Mouse (Mus musculus) MEL (cell line): ENCODE results near the gene 1500009C09Rik. TPM values are rescaled to one million over a fixed set of nuclear protein-coding genes. Genes with fewer than 3 reads are reported as not detected.

ENCODE experiments used
- DNase-seq: peaks from one replicate; pipeline ENCODE4 v3.0.0; 2011; ENCODE audit warnings: low read depth, low spot score
- H3K27ac ChIP-seq: 2 replicates; pipeline ENCODE4 v1.5.1; 2012; ENCODE audit warnings: low read depth, mild to moderate bottlenecking, control low read depth, low read length, moderate library complexity; ENCODE audit not compliant: control insufficient read depth
- H3K27me3 ChIP-seq, 2 experiments: fragments of 150-350 bp in 1 of 2; sonication (generic) in 1 of 2; 2 replicates each; pipeline ENCODE4 v1.6.1; 2012; ENCODE audit warnings: low read length in 2 of 2, mild to moderate bottlenecking in 2 of 2, improper control_type of control experiment in 1 of 2, moderate library complexity in 1 of 2; ENCODE audit not compliant: insufficient read depth in 2 of 2, control insufficient read depth in 1 of 2
- H3K36me3 ChIP-seq, 2 experiments: 2 replicates each; pipeline ENCODE4 v1.6.1; 2012 to 2014; ENCODE audit warnings: low read length in 2 of 2, improper control_type of control experiment in 1 of 2, inconsistent platforms in 1 of 2, mild to moderate bottlenecking in 1 of 2; ENCODE audit not compliant: insufficient read depth in 2 of 2, control insufficient read depth in 1 of 2
- H3K4me1 ChIP-seq, 2 experiments: fragments of 150-350 bp in 1 of 2; sonication (generic) in 1 of 2; 2 replicates each; pipeline ENCODE4 v1.6.1; 2012; ENCODE audit warnings: low read length in 2 of 2, improper control_type of control experiment in 1 of 2, mild to moderate bottlenecking in 1 of 2; ENCODE audit not compliant: insufficient read depth in 2 of 2, control insufficient read depth in 1 of 2
- H3K4me3 ChIP-seq, 2 experiments: fragments of 150-350 bp in 1 of 2; sonication (generic) in 1 of 2; 2 replicates each; pipeline ENCODE4 v1.5.1; 2012; ENCODE audit warnings: low read depth in 2 of 2, low read length in 2 of 2, mild to moderate bottlenecking in 2 of 2, moderate library complexity in 2 of 2, control low read depth in 1 of 2, improper control_type of control experiment in 1 of 2; ENCODE audit not compliant: control insufficient read depth in 1 of 2, insufficient read depth in 1 of 2
- H3K79me2 ChIP-seq: 2 replicates; pipeline ENCODE4 v1.6.1; 2012; ENCODE audit warnings: mild to moderate bottlenecking, low read length, moderate library complexity; ENCODE audit not compliant: control insufficient read depth, poor library complexity, insufficient read depth
- H3K9ac ChIP-seq: 2 replicates; pipeline ENCODE4 v1.6.1; 2012; ENCODE audit warnings: low read depth, mild to moderate bottlenecking, control low read depth, low read length, moderate library complexity; ENCODE audit not compliant: control insufficient read depth, poor library complexity, severe bottlenecking
- H3K9me3 ChIP-seq: fragments of 150-350 bp; sonication (generic); replicated peaks from 2 replicates; pipeline ENCODE4 v1.6.1; 2012; ENCODE audit warnings: mild to moderate bottlenecking, low read length, improper control_type of control experiment, moderate library complexity; ENCODE audit not compliant: insufficient read depth
- CHD1 ChIP-seq: IDR thresholded peaks from 2 replicates; pipeline ENCODE4 v1.6.1; 2012; ENCODE audit warnings: low read depth, mild to moderate bottlenecking, inconsistent platforms, low read length, improper control_type of control experiment
- CHD2 ChIP-seq: IDR thresholded peaks from 2 replicates; pipeline ENCODE4 v1.6.1; 2011; ENCODE audit warnings: low read length, improper control_type of control experiment
- ELF1 ChIP-seq: IDR thresholded peaks from 2 replicates; pipeline ENCODE4 v1.6.1; 2014; ENCODE audit warnings: low read depth, mild to moderate bottlenecking, inconsistent platforms, low read length, improper control_type of control experiment, moderate library complexity
- EP300 ChIP-seq, 2 experiments: IDR thresholded peaks; 2 replicates each; pipeline ENCODE4 v1.6.1; 2011; ENCODE audit warnings: improper control_type of control experiment in 2 of 2, low read length in 2 of 2, low read depth in 1 of 2, mild to moderate bottlenecking in 1 of 2
- GABPA ChIP-seq: IDR thresholded peaks from 2 replicates; pipeline ENCODE4 v1.6.1; 2012; ENCODE audit warnings: low read depth, mild to moderate bottlenecking, inconsistent platforms, low read length, improper control_type of control experiment, moderate library complexity
- GATA1 ChIP-seq: IDR thresholded peaks from 2 replicates; pipeline ENCODE4 v1.6.1; 2011; ENCODE audit warnings: low read depth, low read length, improper control_type of control experiment
- HCFC1 ChIP-seq: IDR thresholded peaks from 2 replicates; pipeline ENCODE4 v1.6.1; 2012; ENCODE audit warnings: low read depth, mild to moderate bottlenecking, inconsistent platforms, low read length, improper control_type of control experiment, moderate library complexity
- JUND ChIP-seq: IDR thresholded peaks from 2 replicates; pipeline ENCODE4 v1.6.1; 2011; ENCODE audit warnings: low read depth, mild to moderate bottlenecking, improper control_type of control experiment, low read length
- MAFK ChIP-seq: IDR thresholded peaks from 2 replicates; pipeline ENCODE4 v1.6.1; 2011; ENCODE audit warnings: low read depth, mild to moderate bottlenecking, low read length, improper control_type of control experiment, borderline replicate concordance
- MAZ ChIP-seq: IDR thresholded peaks from 2 replicates; pipeline ENCODE4 v1.6.1; 2012; ENCODE audit warnings: low read depth, mild to moderate bottlenecking, inconsistent platforms, low read length, improper control_type of control experiment
- MXI1 ChIP-seq: IDR thresholded peaks from 2 replicates; pipeline ENCODE4 v1.6.1; 2011; ENCODE audit warnings: mild to moderate bottlenecking, low read depth, low read length, improper control_type of control experiment
- NELFE ChIP-seq: IDR thresholded peaks from 2 replicates; pipeline ENCODE4 v1.6.1; 2011; ENCODE audit warnings: low read depth, low read length, improper control_type of control experiment
- POLR2A ChIP-seq, 2 experiments: IDR thresholded peaks; 2 replicates each; pipeline ENCODE4 v1.6.1; 2011 to 2012; ENCODE audit warnings: low read length in 2 of 2, mild to moderate bottlenecking in 2 of 2, control low read depth in 1 of 2, improper control_type of control experiment in 1 of 2, low read depth in 1 of 2, moderate library complexity in 1 of 2; ENCODE audit not compliant: control insufficient read depth in 1 of 2, insufficient read depth in 1 of 2, poor library complexity in 1 of 2
- POLR2AphosphoS2 ChIP-seq: IDR thresholded peaks from 2 replicates; pipeline ENCODE4 v1.6.1; 2011; ENCODE audit warnings: low read length, improper control_type of control experiment
- POLR2AphosphoS5 ChIP-seq: IDR thresholded peaks from 2 replicates; pipeline ENCODE4 v1.6.1; 2012; ENCODE audit warnings: low read depth, borderline replicate concordance, mild to moderate bottlenecking, inconsistent platforms, low read length, moderate library complexity, mixed read lengths
- RAD21 ChIP-seq: IDR thresholded peaks from 2 replicates; pipeline ENCODE4 v1.6.1; 2011; ENCODE audit warnings: mild to moderate bottlenecking, low read depth, low read length, improper control_type of control experiment
- RCOR1 ChIP-seq: IDR thresholded peaks from 2 replicates; pipeline ENCODE4 v1.6.1; 2012; ENCODE audit warnings: low read depth, mild to moderate bottlenecking, inconsistent platforms, low read length, improper control_type of control experiment
- SIN3A ChIP-seq: IDR thresholded peaks from 2 replicates; pipeline ENCODE4 v1.6.1; 2012; ENCODE audit warnings: low read length, improper control_type of control experiment, inconsistent platforms
- TAL1 ChIP-seq: IDR thresholded peaks from 2 replicates; pipeline ENCODE4 v1.6.1; 2012; ENCODE audit warnings: mild to moderate bottlenecking, inconsistent platforms, low read length, moderate library complexity, mixed read lengths
- TBP ChIP-seq: IDR thresholded peaks from 2 replicates; pipeline ENCODE4 v1.8.0; 2011; ENCODE audit warnings: low read depth, low read length, improper control_type of control experiment
- UBTF ChIP-seq: IDR thresholded peaks from 2 replicates; pipeline ENCODE4 v1.6.1; 2012; ENCODE audit warnings: low read depth, mild to moderate bottlenecking, inconsistent platforms, low read length, improper control_type of control experiment, moderate library complexity, borderline replicate concordance; ENCODE audit not compliant: insufficient read depth
- ZC3H11A ChIP-seq: IDR thresholded peaks from 2 replicates; pipeline ENCODE4 v1.6.1; 2012; ENCODE audit warnings: low read depth, mild to moderate bottlenecking, inconsistent platforms, low read length, improper control_type of control experiment
- ZMIZ1 ChIP-seq: IDR thresholded peaks from 2 replicates; pipeline ENCODE4 v1.6.1; 2012; ENCODE audit warnings: low read depth, mild to moderate bottlenecking, inconsistent platforms, low read length, improper control_type of control experiment, moderate library complexity
- ZNF384 ChIP-seq: IDR thresholded peaks from 2 replicates; pipeline ENCODE4 v1.6.1; 2012; ENCODE audit warnings: low read depth, mild to moderate bottlenecking, inconsistent platforms, low read length, improper control_type of control experiment
- polyA plus RNA-seq, 2 experiments: library from polyadenylated mRNA; stranded (reverse) in 1 of 2; unstranded in 1 of 2; fragments of >175 nt in 1 of 2; fragments of >200 nt in 1 of 2; gene quantifications; 2 replicates each; pipeline versions ENCODE4 v1.2.1 to v1.2.4; 2012; ENCODE audit warnings: low replicate concordance in 2 of 2, low read depth in 1 of 2; ENCODE audit not compliant: insufficient read length in 2 of 2, insufficient read depth in 1 of 2, missing spikeins in 1 of 2
- total RNA-seq: library from RNA; depleted of rRNA; stranded (reverse); fragments of 300-350 nt; gene quantifications from 2 replicates; pipeline ENCODE4 v1.2.3, GENCODE M21; 2012

Gene 1500009C09Rik
- total and polyA plus RNA-seq, 3 experiments = not detected

DNA sequence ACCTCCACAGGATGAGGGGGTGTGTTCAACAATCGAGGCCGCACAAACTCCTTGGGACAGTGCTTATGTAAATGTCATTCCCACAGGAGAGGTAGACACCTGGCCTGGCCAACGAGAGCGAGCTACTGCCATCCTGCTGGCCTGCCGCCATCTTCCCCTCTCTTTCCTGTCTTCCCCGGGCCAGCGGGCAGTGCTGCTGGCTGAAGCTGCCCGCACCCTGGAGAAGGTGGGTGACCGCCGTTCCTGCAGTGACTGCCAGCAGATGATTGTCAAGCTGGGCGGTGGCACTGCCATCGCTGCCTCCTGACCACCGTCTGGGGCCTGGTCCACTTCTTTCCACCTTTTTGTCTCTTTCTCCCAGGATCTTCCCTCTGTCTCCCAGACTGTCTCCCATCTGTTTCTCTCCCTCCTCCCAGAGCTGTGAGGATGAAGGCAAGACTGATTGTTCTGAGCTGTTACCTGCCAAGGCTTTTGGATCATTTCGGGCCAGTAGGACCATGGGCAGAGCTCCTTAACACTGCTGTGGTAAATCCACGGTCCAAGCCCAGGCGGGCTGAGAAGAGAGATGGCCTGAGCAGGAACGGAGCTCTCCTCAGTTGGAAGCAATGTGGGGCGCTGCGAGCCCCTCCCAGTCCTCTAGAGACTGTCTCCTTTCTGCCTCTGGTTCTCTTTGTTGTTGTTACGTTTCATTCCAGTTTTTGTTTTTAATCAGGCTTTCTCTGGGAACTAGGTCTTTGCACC is 48.4 kb upstream of the 1500009C09Rik start:
- H3K4me3 ChIP-seq = no peak overlapping the region
- TF ChIP-seq NELFE = no peak
- TF ChIP-seq ZNF384 = no peak
- no peak for TF ChIP-seq TBP
- TF ChIP-seq MAZ = no peak
- TF ChIP-seq UBTF = no peak
- TF ChIP-seq MAFK = no peak
- TF ChIP-seq RCOR1 = no peak
- no peak for TF ChIP-seq ZMIZ1
- no peak for TF ChIP-seq POLR2AphosphoS5
- no peak for TF ChIP-seq GABPA
- TF ChIP-seq RAD21 = no peak
- no peak for TF ChIP-seq HCFC1
- no peak for TF ChIP-seq JUND
- no peak for TF ChIP-seq TAL1
- TF ChIP-seq ZC3H11A = no peak
- TF ChIP-seq SIN3A = no peak
- TF ChIP-seq EP300 (IDR thresholded peaks at IDR 0.05; ENCODE audit: low read depth in 1 of 2, low read length in 2 of 2) = no peak
- H3K79me2 ChIP-seq = no peaks in the 10 kb centered on the region
- no peak overlapping the region for H3K9ac ChIP-seq
- no peak overlapping the region for H3K27ac ChIP-seq
- no peak for DNase-seq
- no peaks in the 10 kb centered on the region for H3K27me3 ChIP-seq
- H3K36me3 ChIP-seq = peaks cover 0 to 2% of the 10 kb centered on the region in 2 experiments; a peak in 2 of 4 replicates
- no peaks in the 10 kb centered on the region for H3K4me1 ChIP-seq
- no peaks in the 10 kb centered on the region for H3K9me3 ChIP-seq

DNA sequence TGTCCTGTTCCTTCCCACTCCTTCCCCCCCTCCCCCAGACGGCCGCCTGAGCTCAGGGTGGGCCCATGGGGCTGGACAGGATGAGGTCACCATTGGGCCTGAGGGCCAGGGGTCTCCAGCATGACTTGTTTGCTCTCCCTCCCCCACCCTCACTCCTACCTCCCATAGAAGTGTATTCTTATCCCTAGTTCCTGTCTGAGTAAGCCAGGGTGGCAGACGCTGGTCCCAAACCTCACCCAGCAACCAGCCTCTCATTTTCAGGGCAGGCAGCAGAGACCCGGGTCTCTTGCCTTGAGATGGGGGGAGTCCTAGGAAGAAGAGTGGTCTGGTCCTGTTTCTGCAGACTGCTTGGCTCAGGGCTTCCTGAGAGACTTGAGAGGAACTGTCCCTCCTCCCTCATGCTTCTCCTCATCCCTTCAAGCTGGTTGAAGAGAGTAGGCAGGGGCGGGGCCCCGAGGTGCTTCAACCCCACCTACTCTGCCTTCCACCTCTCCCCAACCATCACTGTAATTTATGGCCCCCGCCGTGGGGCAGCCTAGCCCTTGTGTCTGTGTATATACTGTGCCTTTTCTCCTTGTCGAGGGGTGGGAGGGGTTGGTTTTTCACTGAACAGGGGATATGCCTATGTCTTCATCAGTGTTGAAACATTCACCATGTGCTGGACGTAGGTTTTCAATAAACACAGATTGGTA is 47.4 kb upstream of the 1500009C09Rik start:
- Histone ChIP-seq H3K27me3 (no peaks in the 10 kb centered on the region), H3K79me2 (no peaks in the 10 kb centered on the region), H3K4me1 (no peaks in the 10 kb centered on the region), H3K36me3 (peaks cover 0 to 2% of the 10 kb centered on the region in 2 experiments; a peak in 2 of 4 replicates), H3K4me3 (no peak overlapping the region), H3K9ac (no peak overlapping the region), H3K9me3 (no peaks in the 10 kb centered on the region), H3K27ac (no peak overlapping the region)
- DNase-seq = no peak
- TF ChIP-seq ZMIZ1 (no peak), MAFK (no peak), MAZ (no peak), POLR2A (IDR thresholded peaks at IDR 0.05; ENCODE audit: control insufficient read depth in 1 of 2, insufficient read depth in 1 of 2, low read depth in 1 of 2, low read length in 2 of 2, poor library complexity in 1 of 2) (no peak), CHD1 (no peak), CHD2 (no peak), ELF1 (no peak), JUND (no peak), POLR2AphosphoS2 (no peak), MXI1 (no peak), GATA1 (no peak)
